Comparison of ENCODE assay signal across 13 mouse cellular contexts in the genomic region with DNA sequence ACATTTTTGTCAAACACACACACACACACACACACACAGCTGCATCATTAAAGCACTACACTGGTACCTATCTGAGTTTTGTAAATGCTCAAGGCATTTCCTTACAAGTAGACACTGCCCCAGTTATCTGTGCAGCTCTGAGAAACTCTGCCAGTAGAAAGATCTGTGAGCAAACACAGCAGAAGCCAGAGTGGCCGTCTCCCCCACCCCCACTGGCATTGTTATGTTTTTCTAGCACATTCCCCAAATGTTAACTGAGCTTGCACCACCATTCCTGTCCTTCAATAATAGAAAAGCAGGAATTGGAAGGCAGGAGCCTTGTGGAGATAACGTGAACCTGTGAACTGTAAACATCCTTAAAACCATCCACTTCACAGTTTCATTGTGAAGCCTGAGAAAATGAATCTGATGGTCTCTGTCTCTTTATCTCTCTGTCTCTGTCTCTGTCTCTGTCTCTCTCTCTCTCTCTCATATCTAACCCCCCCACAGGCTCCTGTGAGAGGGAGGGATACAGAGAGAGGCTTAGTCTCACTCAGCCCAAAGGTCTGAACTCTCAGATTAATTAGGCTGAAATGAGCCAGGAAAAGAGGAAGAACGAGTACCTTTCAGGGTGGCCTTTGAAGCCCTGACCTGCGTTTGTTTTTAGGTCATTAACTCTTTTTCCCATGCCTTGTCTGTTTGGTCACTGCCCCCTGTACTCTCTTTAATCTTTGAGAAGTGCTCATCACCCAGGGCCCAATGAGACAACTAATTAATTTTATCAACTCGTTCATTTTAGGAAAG. TPM values are rescaled to one million over a fixed set of nuclear protein-coding genes. Genes with fewer than 3 reads are reported as not detected.
DNase-seq lines count a peak whose midpoint lies in the region; ATAC-seq and TF ChIP-seq lines count a peak whose summit lies in the region.
"Had no signal": no experiment of that assay in that cellular context is flagged by ENCODE, and none has a peak within 500 bp of the region (broad histone marks: within the 10 kb centered on the region; RNA-seq: fewer than 3 reads in every experiment).

No protein-coding gene starts in this region.

- peaks cover 32% of the 10 kb centered on the region for H3K4me1 ChIP-seq in heart, embryonic 16.5 days (ENCODE audit: control insufficient read depth, insufficient read depth, low read length)
- no peaks in the 10 kb centered on the region for H3K4me1 ChIP-seq in liver, embryonic 12.5 days
- no peaks in the 10 kb centered on the region for H3K4me1 ChIP-seq in stomach, postnatal 0 days (replicated peaks; ENCODE audit: control insufficient read depth, insufficient read depth)

- WGBS in heart, embryonic 16.5 days: 33% methylated on average over 5 of the region's 5 CpGs
- 35% methylated on average over 5 of the region's 5 CpGs for WGBS in liver, embryonic 12.5 days (ENCODE audit: insufficient replicate concordance)
- 17% methylated on average over 5 of the region's 5 CpGs for WGBS in stomach, postnatal 0 days

- TF ChIP-seq EP300 in stomach, postnatal 0 days (optimal IDR thresholded peaks at IDR 0.05): no peak

- no peak overlapping the region for H3K4me3 ChIP-seq in heart, embryonic 16.5 days (ENCODE audit: low read length)
- no peak overlapping the region for H3K4me3 ChIP-seq in liver, embryonic 12.5 days
- H3K4me3 ChIP-seq in stomach, postnatal 0 days (ENCODE audit: low read depth, low read length): no peak overlapping the region

- DNase-seq in heart, adult 18-20 months: peak; percentile 50 to 70
- no peak for DNase-seq in heart, adult 8-10 months (ENCODE audit: low spot score)
- peak; percentile 25 for DNase-seq in embryo, embryonic 10 days (ENCODE audit: low spot score)
- DNase-seq in left cerebral cortex, adult 11 months (ENCODE audit: low spot score): no peak
- DNase-seq in stomach, postnatal 0 days (ENCODE audit: low spot score): no peak
- no peak for DNase-seq in right cerebral cortex, adult 2 months (ENCODE audit: low spot score in 2 of 2)
- DNase-seq: cerebellum, postnatal 36 days; midbrain, embryonic 14.5 days had no signal

- TF ChIP-seq CTCF in stomach, postnatal 0 days (IDR thresholded peaks at IDR 0.05; ENCODE audit: low read depth): no peak

- H3K36me3 ChIP-seq in heart, embryonic 16.5 days (ENCODE audit: control insufficient read depth, insufficient read depth): no peaks in the 10 kb centered on the region
- H3K36me3 ChIP-seq in liver, embryonic 12.5 days: 0 out of 2 replicates have a peak, but pooled peaks cover 2% of the 10 kb centered on the region
- H3K36me3 ChIP-seq in stomach, postnatal 0 days (ENCODE audit: control insufficient read depth, insufficient read depth, low read length): no peaks in the 10 kb centered on the region

- ATAC-seq in heart, embryonic 16.5 days (replicated peaks; ENCODE audit: extremely low read depth, insufficient read depth, low FRiP score): peak; percentile 34
- ATAC-seq in liver, embryonic 12.5 days: 0 out of 2 replicates have a peak, but pooled peaks have one; percentile 30
- ATAC-seq in stomach, postnatal 0 days (ENCODE audit: low FRiP score, low TSS enrichment): no peak

- H3K27me3 ChIP-seq in heart, embryonic 16.5 days (ENCODE audit: control insufficient read depth, insufficient read depth, low read length): no peaks in the 10 kb centered on the region
- no peaks in the 10 kb centered on the region for H3K27me3 ChIP-seq in liver, embryonic 12.5 days (replicated peaks)
- no peaks in the 10 kb centered on the region for H3K27me3 ChIP-seq in stomach, postnatal 0 days (ENCODE audit: control insufficient read depth, insufficient read depth, low read length)
- H3K27me3 ChIP-seq: Patski had no signal

- no peaks in the 10 kb centered on the region for H3K9me3 ChIP-seq in heart, embryonic 16.5 days (replicated peaks; ENCODE audit: control insufficient read depth, low read length)
- H3K9me3 ChIP-seq in liver, embryonic 12.5 days (replicated peaks): no peaks in the 10 kb centered on the region
- no peaks in the 10 kb centered on the region for H3K9me3 ChIP-seq in stomach, postnatal 0 days (ENCODE audit: control insufficient read depth, low read length)

- H3K4me2 ChIP-seq in heart, embryonic 16.5 days (ENCODE audit: low read depth, low read length): no peak overlapping the region
- H3K4me2 ChIP-seq in liver, embryonic 12.5 days: no peak overlapping the region
- H3K4me2 ChIP-seq in stomach, postnatal 0 days (replicated peaks; ENCODE audit: low read depth): no peak overlapping the region

- no peak overlapping the region for H3K9ac ChIP-seq in heart, embryonic 16.5 days (ENCODE audit: low read length)
- H3K9ac ChIP-seq in liver, embryonic 12.5 days: no peak overlapping the region
- no peak overlapping the region for H3K9ac ChIP-seq in stomach, postnatal 0 days (ENCODE audit: low read length)

- H3K27ac ChIP-seq in heart, embryonic 16.5 days (ENCODE audit: low read length): peak overlapping the region; percentile 67
- no peak overlapping the region for H3K27ac ChIP-seq in liver, embryonic 12.5 days
- no peak overlapping the region for H3K27ac ChIP-seq in stomach, postnatal 0 days (replicated peaks)

RNA-seq across cellular contexts. Expression of a gene that starts 3.8 kb away (rescaled TPM):
- total RNA-seq in heart, adult 18-20 months (2021): not detected
- not detected for total RNA-seq in heart, adult 8-10 months (2022)
- polyA plus RNA-seq in heart, embryonic 16.5 days (2015; fragmentation: Nextera tagmentation; extraction: Ambion mirVana): 0.64 and 0.77 TPM in 2 replicates
- 17.1 and 18.8 TPM in 2 replicates for polyA plus RNA-seq in liver, embryonic 12.5 days (2016; fragmentation: Nextera tagmentation; extraction: Ambion mirVana)
- polyA plus RNA-seq in stomach, postnatal 0 days (2015; fragmentation: Nextera tagmentation; extraction: Ambion mirVana): 12.9 and 13.2 TPM in 2 replicates
- total RNA-seq: layer of hippocampus, adult 18-20 months had no signal
- polyA plus RNA-seq: limb, embryonic 11.5 days had no signal

Comparison
In these comparisons a context has a peak if more than half of its experiments do, and no peak if none do; other contexts are left out.
1. DNase-seq: peak in heart, adult 18-20 months (2 of 2) and embryo, embryonic 10 days (single experiment); none in heart, adult 8-10 months (single experiment), left cerebral cortex, adult 11 months (single experiment), stomach, postnatal 0 days (single experiment) and right cerebral cortex, adult 2 months (0 of 2).